ENCODE assay signal across 18 mouse cellular contexts in genomic region chr1:60076411-60076810, GRCm38 (mm10). TPM values are rescaled to one million over a fixed set of nuclear protein-coding genes. Genes with fewer than 3 reads are reported as not detected.
"Had no signal": no experiment of that assay in that cellular context is flagged by ENCODE, and none has a peak within 500 bp of the region (broad histone marks: within the 10 kb centered on the region; RNA-seq: fewer than 3 reads in every experiment).

No protein-coding gene starts in this region.

- ATAC-seq: liver, postnatal 0 days; lung, postnatal 0 days; midbrain, embryonic 16.5 days had no signal

- H3K9ac ChIP-seq: liver, postnatal 0 days; lung, embryonic 15.5 days; midbrain, embryonic 12.5 days; neural tube, embryonic 12.5 days; stomach, embryonic 15.5 days had no signal

- DNase-seq: liver, postnatal 0 days; lung, adult 2 months; lung, postnatal 14 days; lung, postnatal 36 days; midbrain, embryonic 14.5 days; right cerebral cortex, postnatal 14 days; thymus, postnatal 14 days; thymus, postnatal 36 days had no signal

- H3K4me2 ChIP-seq: lung, embryonic 15.5 days; midbrain, embryonic 12.5 days; neural tube, embryonic 12.5 days; stomach, embryonic 15.5 days had no signal

- H3K4me1 ChIP-seq: lung, embryonic 15.5 days; midbrain, embryonic 12.5 days; neural tube, embryonic 12.5 days; stomach, embryonic 15.5 days had no signal

- H3K27me3 ChIP-seq: lung, embryonic 15.5 days; megakaryocyte, embryonic 14.5 days; midbrain, embryonic 12.5 days; neural tube, embryonic 12.5 days; stomach, embryonic 15.5 days had no signal

- H3K4me3 ChIP-seq: lung, embryonic 15.5 days; megakaryocyte, embryonic 14.5 days; midbrain, embryonic 12.5 days; neural tube, embryonic 12.5 days; stomach, embryonic 15.5 days had no signal

- H3K9me3 ChIP-seq: lung, embryonic 15.5 days; megakaryocyte, embryonic 14.5 days; midbrain, embryonic 12.5 days; neural tube, embryonic 12.5 days; stomach, embryonic 15.5 days had no signal

- H3K27ac ChIP-seq: lung, embryonic 15.5 days; macrophage; midbrain, embryonic 12.5 days; neural tube, embryonic 12.5 days; stomach, embryonic 15.5 days; stomach, postnatal 0 days had no signal

RNA-seq across cellular contexts. Expression of gene Ica1l, which starts 33.4 kb away (rescaled TPM):
- total RNA-seq: monocyte, adult 5-6 weeks had no signal
- polyA plus RNA-seq: macrophage had no signal
